Mouse (Mus musculus): ENCODE results near the gene Zfyve28. TPM values are rescaled to one million over a fixed set of nuclear protein-coding genes. Genes with fewer than 3 reads are reported as not detected.

Gene Zfyve28
- total and polyA plus RNA-seq, 2 experiments from 2014 or later, result 4.0 to 12.2 TPM

DNA sequence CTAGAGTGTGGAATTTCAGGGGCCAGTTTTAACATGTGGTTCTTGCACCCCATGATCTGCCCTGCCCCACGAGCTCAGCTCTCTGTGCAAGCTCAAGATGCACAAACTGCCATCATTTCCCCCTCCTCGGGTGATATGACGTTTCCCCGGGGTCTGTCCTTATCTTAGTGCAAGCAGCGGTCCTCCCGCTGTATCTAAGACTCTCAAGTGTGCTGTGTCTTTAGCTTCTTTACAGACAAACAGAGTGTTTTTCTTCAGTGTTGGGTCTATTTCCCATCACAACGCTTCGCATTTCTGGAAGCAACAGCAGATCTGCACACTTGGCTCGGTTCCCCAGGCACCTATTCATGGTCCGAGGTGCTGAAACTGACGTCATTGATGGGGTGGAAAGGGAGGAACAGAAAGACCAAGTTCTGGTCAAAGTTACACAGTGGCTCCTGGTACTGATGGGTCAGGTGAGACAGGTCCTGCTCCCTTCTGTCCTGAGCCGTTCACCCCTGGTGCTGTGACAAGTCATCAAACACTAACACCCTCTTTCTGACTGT, 18.3 kb downstream of the Zfyve28 start:
- Histone ChIP-seq H3K4me3 (ENCODE audit: low read depth, low read length) (no peak overlapping the region), H3K4me2 (ENCODE audit: low read depth) (no peak overlapping the region), H3K4me1 (ENCODE audit: insufficient read depth) (peaks cover 8% of the 10 kb centered on the region; the same call in 1 of the 2 replicates), H3K27ac (ENCODE audit: low read depth, low read length) (no peak overlapping the region), H3K9ac (no peak overlapping the region), H3K36me3 (ENCODE audit: insufficient read depth) (no peaks in the 10 kb centered on the region), H3K9me3 (ENCODE audit: low read length) (no peaks in the 10 kb centered on the region), H3K27me3 (ENCODE audit: insufficient read depth, low read length) (no peaks in the 10 kb centered on the region)
- ATAC-seq, result no peak
- DNase-seq, result no peak
- WGBS, result 63% methylated on average over 12 of the region's 12 CpGs
- no peak for TF ChIP-seq CTCF (IDR thresholded peaks at IDR 0.05; ENCODE audit: low read depth)

DNA sequence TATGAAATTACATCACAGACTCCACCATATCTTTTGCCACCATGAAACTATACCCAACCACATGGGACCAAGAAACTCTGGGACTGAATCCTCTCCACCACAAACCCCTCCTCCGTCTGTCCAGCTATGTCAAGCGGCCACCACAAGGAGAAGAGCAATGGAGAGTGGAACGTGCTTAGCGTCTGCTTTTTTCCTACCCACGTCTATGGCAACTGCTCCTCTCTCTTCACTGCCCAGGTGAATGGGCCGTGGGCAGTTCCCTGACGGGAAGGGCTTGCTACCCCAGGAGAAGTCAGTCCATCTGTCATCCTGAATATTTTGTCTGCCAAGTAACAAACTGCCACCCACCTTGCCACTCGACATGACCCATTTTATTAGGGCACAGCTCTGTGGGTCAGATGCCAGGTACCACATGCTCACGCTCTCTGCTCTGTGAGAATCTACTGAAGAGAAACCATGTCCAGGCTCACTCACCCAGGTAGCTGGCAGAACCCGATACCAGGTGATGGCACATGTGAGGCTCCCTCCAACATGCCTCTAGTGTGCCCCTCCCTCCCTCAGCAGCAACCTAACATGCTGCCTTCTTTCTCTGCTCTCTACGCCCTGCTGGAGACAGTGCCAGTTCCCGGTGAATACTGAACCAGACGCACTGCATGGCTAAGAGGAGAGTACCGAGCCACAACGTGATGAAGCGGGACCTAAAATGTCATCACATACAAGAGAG, 18.9 kb downstream of the Zfyve28 start:
- Histone ChIP-seq H3K27me3 (ENCODE audit: insufficient read depth, low read length) (no peaks in the 10 kb centered on the region), H3K27ac (ENCODE audit: low read depth, low read length) (no peak overlapping the region), H3K4me1 (ENCODE audit: insufficient read depth) (peaks cover 4% of the 10 kb centered on the region; the same call in 1 of the 2 replicates), H3K4me2 (ENCODE audit: low read depth) (no peak overlapping the region), H3K4me3 (ENCODE audit: low read depth, low read length) (no peak overlapping the region), H3K36me3 (ENCODE audit: insufficient read depth) (no peaks in the 10 kb centered on the region), H3K9ac (no peak overlapping the region), H3K9me3 (ENCODE audit: low read length) (no peaks in the 10 kb centered on the region)
- WGBS, result 83% methylated on average over 16 of the region's 16 CpGs
- TF ChIP-seq CTCF (IDR thresholded peaks at IDR 0.05; ENCODE audit: low read depth), result no peak
- DNase-seq (no peak), ATAC-seq (no peak)

DNA sequence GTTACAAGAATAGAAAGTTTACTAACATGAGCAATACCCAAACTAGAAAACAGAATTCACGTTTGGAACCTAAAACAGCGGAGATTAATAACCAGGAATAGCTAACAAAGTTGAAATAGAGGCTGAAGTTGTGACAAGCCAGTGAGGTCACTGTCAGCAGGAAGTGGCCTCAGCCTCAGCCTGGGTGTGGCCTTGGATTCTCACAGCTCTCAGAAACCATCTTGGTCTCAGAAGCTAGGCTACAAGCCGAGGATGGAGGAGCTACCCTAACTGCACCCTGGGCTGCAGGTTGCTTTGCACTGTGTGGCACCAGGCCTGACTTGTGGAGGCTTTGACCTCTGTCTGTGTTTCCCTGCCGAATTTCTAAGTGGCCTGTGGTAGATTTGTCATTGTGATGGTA, 22.2 kb downstream of the Zfyve28 start:
- DNase-seq, result no peak
- no peak overlapping the region for H3K27ac ChIP-seq (ENCODE audit: low read depth, low read length)
- TF ChIP-seq CTCF (IDR thresholded peaks at IDR 0.05; ENCODE audit: low read depth), result no peak
- no peak overlapping the region for H3K4me2 ChIP-seq (ENCODE audit: low read depth)
- no peak overlapping the region for H3K4me3 ChIP-seq (ENCODE audit: low read depth, low read length)
- H3K9ac ChIP-seq, result no peak overlapping the region
- no peaks in the 10 kb centered on the region for H3K27me3 ChIP-seq (ENCODE audit: insufficient read depth, low read length)
- no peaks in the 10 kb centered on the region for H3K4me1 ChIP-seq (ENCODE audit: insufficient read depth)
- no peak for ATAC-seq
- WGBS, result 77% methylated on average over 4 of the region's 4 CpGs
- H3K36me3 ChIP-seq (ENCODE audit: insufficient read depth), result no peaks in the 10 kb centered on the region
- H3K9me3 ChIP-seq (ENCODE audit: low read length), result no peaks in the 10 kb centered on the region

DNA sequence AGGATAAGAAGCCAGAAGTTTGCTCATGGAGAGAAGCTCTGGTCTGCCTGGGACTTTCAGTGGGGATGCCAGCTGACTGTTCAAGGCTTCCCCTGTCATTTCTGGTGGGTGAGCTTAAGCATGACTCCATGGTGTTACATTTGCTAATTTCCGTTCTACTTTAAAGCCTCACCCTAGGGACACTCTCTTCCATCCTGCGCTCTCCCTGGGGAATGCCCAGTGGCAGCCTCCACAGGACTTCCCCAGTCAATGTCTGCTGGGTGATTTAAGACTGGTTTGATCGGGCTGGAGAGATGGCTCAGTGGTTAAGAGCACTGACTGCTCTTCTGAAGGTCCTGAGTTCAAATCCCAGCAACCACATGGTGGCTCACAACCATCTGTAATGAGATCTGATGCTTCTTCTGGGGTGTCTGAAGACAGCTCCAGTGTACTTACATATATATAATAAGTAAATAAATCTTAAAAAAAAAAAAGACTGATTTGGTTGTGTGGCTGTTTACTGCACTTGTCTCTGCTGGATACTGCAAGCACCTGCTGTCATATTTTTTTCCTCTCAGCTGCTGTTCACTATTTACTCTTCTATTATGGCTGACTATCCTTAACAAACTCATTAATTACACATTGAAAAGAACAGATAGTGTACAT, 29.0 kb downstream of the Zfyve28 start:
- Histone ChIP-seq H3K27me3 (ENCODE audit: insufficient read depth, low read length) (no peaks in the 10 kb centered on the region), H3K36me3 (ENCODE audit: insufficient read depth) (no peaks in the 10 kb centered on the region), H3K27ac (ENCODE audit: low read depth, low read length) (no peak overlapping the region), H3K4me3 (ENCODE audit: low read depth, low read length) (no peak overlapping the region), H3K4me2 (ENCODE audit: low read depth) (no peak overlapping the region), H3K4me1 (ENCODE audit: insufficient read depth) (no peaks in the 10 kb centered on the region), H3K9me3 (ENCODE audit: low read length) (no peaks in the 10 kb centered on the region), H3K9ac (no peak overlapping the region)
- DNase-seq (no peak), ATAC-seq (no peak)
- WGBS, result 72% methylated on average over 3 of the region's 3 CpGs
- TF ChIP-seq CTCF (IDR thresholded peaks at IDR 0.05; ENCODE audit: low read depth), result no peak

DNA sequence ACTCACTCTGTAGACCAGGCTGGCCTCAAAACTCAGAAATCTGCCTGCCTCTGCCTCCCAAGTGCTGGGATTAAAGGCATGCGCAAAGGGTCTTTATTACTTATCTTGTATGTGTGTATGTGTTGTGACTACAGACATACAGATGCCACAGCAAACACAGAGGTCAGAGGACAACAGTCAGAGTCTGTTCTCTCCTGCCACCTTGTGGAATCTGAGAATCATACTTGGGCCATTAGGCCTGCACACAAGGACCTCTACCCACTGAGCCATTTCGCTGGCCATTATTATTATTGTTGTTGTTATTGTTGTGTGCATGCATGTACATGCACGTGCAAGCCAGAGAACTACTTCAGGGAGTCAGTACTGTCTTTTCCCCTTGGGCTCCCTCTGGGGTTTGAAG, 33.1 kb downstream of the Zfyve28 start:
- Histone ChIP-seq H3K4me2 (ENCODE audit: low read depth) (no peak overlapping the region), H3K9ac (no peak overlapping the region), H3K27me3 (ENCODE audit: insufficient read depth, low read length) (no peaks in the 10 kb centered on the region), H3K4me1 (ENCODE audit: insufficient read depth) (0 out of 2 replicates have a peak, but pooled peaks cover 5% of the 10 kb centered on the region), H3K9me3 (ENCODE audit: low read length) (no peaks in the 10 kb centered on the region), H3K27ac (ENCODE audit: low read depth, low read length) (no peak overlapping the region), H3K36me3 (ENCODE audit: insufficient read depth) (no peaks in the 10 kb centered on the region), H3K4me3 (ENCODE audit: low read depth, low read length) (no peak overlapping the region)
- WGBS, result 89% methylated on average over 3 of the region's 3 CpGs
- DNase-seq, result no peak
- peak; percentile 47 for TF ChIP-seq CTCF (IDR thresholded peaks at IDR 0.05; ENCODE audit: low read depth)
- no peak for ATAC-seq

DNA sequence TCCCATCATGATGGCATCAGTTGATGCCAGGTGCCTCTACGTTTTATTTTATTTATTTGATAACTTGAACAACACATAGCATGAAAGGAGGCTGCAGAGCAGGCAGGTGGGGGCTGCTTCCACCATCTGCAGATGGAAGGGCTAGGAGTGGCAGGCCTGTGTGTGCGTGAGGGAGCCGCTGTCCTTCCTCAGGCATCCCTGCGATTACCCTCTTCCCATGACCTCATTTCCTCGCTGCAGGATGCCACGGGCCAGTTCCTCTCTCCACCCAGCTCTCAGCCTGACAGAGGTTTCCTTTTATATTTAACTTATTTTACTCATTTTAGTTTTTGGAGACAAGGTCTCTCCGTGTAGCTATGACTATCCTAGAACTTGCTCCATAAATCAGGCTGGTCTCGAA, 33.9 kb downstream of the Zfyve28 start:
- H3K27ac ChIP-seq (ENCODE audit: low read depth, low read length), result no peak overlapping the region
- no peaks in the 10 kb centered on the region for H3K27me3 ChIP-seq (ENCODE audit: insufficient read depth, low read length)
- H3K4me1 ChIP-seq (ENCODE audit: insufficient read depth), result 0 out of 2 replicates have a peak, but pooled peaks cover 9% of the 10 kb centered on the region
- H3K4me3 ChIP-seq (ENCODE audit: low read depth, low read length), result no peak overlapping the region
- H3K9me3 ChIP-seq (ENCODE audit: low read length), result no peaks in the 10 kb centered on the region
- H3K4me2 ChIP-seq (ENCODE audit: low read depth), result no peak overlapping the region
- no peak for ATAC-seq
- no peak for TF ChIP-seq CTCF (IDR thresholded peaks at IDR 0.05; ENCODE audit: low read depth)
- DNase-seq, result no peak
- H3K9ac ChIP-seq, result no peak overlapping the region
- 78% methylated on average over 8 of the region's 8 CpGs for WGBS
- no peaks in the 10 kb centered on the region for H3K36me3 ChIP-seq (ENCODE audit: insufficient read depth)

DNA sequence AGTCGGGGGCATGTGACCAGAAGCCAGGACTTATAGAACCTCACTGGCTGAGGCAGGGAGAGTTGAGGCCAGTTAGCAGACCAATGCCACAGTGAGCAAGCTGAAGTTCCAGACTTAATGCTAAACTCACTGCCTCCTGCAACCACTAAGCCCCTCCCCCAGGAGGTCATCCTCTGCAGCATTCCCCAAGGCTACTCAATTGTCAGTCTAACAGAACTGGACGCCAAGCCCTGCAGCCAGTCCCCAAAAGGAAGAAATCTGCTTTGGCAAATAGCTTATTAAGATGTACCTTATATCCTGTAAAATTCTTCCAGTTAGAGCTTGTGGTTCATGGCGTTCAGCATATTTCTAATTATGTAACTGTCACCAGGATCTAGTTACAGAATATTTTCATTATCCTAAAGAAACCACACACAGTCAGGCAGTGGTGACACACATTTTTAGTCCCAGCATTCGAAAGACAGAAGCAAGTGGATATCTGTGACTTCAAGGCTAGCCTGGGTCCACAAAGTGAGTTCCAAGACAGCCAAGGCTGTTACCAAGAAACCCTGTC, 35.2 kb downstream of the Zfyve28 start:
- no peak overlapping the region for H3K9ac ChIP-seq
- no peak overlapping the region for H3K4me2 ChIP-seq (ENCODE audit: low read depth)
- ATAC-seq (no peak), DNase-seq (no peak)
- 0 out of 2 replicates have a peak, but pooled peaks cover 9% of the 10 kb centered on the region for H3K4me1 ChIP-seq (ENCODE audit: insufficient read depth)
- H3K27me3 ChIP-seq (ENCODE audit: insufficient read depth, low read length), result no peaks in the 10 kb centered on the region
- H3K36me3 ChIP-seq (ENCODE audit: insufficient read depth), result no peaks in the 10 kb centered on the region
- WGBS, result 51% methylated on average over 4 of the region's 4 CpGs
- H3K9me3 ChIP-seq (ENCODE audit: low read length), result no peaks in the 10 kb centered on the region
- no peak for TF ChIP-seq CTCF (IDR thresholded peaks at IDR 0.05; ENCODE audit: low read depth)
- no peak overlapping the region for H3K27ac ChIP-seq (ENCODE audit: low read depth, low read length)
- no peak overlapping the region for H3K4me3 ChIP-seq (ENCODE audit: low read depth, low read length)

All from forebrain, postnatal 0 days (tissue).